Mouse (Mus musculus) heart, embryonic 14.5 days (tissue): ENCODE data around the gene Msh5. TPM values are rescaled to one million over a fixed set of nuclear protein-coding genes. Genes with fewer than 3 reads are reported as not detected.

Experiments
- ATAC-seq: fragments of 200-750 bp; cut with Nextera tagmentation; 2 replicates; pipeline ENCODE4 v1.8.0; 2017; ENCODE audit warnings: low read depth, moderate TSS enrichment; ENCODE audit not compliant: insufficient number of reproducible peaks, insufficient read depth, low FRiP score
- H3K27ac ChIP-seq, 2 experiments: fragments of 200-500 bp in 1 of 2; fragments of 300-500 bp in 1 of 2; sonication (generic) in 1 of 2; replicated peaks in 1 of 2; 2 replicates each; pipeline ENCODE4 v1.5.1; 2012 to 2014; ENCODE audit warnings: low read depth in 2 of 2, low read length in 2 of 2, control low read depth in 1 of 2, mild to moderate bottlenecking in 1 of 2, mixed read lengths in 1 of 2; ENCODE audit not compliant: control insufficient read depth in 1 of 2, insufficient read depth in 1 of 2
- H3K27me3 ChIP-seq: fragments of 300-500 bp; sonication (generic); 2 replicates; pipeline ENCODE4 v1.6.1; 2014; ENCODE audit warnings: mild to moderate bottlenecking, low read length, control low read depth; ENCODE audit not compliant: control insufficient read depth, insufficient read depth
- H3K36me3 ChIP-seq: fragments of 300-500 bp; sonication (generic); 2 replicates; pipeline ENCODE4 v1.6.1; 2014; ENCODE audit warnings: mild to moderate bottlenecking, control low read depth, low read length, mixed read lengths; ENCODE audit not compliant: control insufficient read depth, insufficient read depth
- H3K4me1 ChIP-seq, 2 experiments: fragments of 200-500 bp in 1 of 2; fragments of 300-500 bp in 1 of 2; sonication (generic) in 1 of 2; 2 replicates each; pipeline ENCODE4 v1.6.1; 2012 to 2014; ENCODE audit warnings: low read length in 2 of 2, control low read depth in 1 of 2, mixed read lengths in 1 of 2; ENCODE audit not compliant: control insufficient read depth in 2 of 2, insufficient read depth in 2 of 2
- H3K4me2 ChIP-seq: fragments of 300-500 bp; sonication (generic); 2 replicates; pipeline ENCODE4 v1.6.1; 2014; ENCODE audit warnings: mild to moderate bottlenecking, low read length
- H3K4me3 ChIP-seq, 2 experiments: fragments of 200-500 bp in 1 of 2; fragments of 300-500 bp in 1 of 2; sonication (generic) in 1 of 2; 2 replicates each; pipeline ENCODE4 v1.5.1; 2012 to 2014; ENCODE audit warnings: low read length in 2 of 2, mild to moderate bottlenecking in 2 of 2, control low read depth in 1 of 2, low read depth in 1 of 2, moderate library complexity in 1 of 2; ENCODE audit not compliant: control insufficient read depth in 1 of 2, insufficient read depth in 1 of 2
- H3K9ac ChIP-seq: fragments of 300-500 bp; sonication (generic); 2 replicates; pipeline ENCODE4 v1.6.1; 2014; ENCODE audit warnings: mild to moderate bottlenecking, low read length
- H3K9me3 ChIP-seq: fragments of 300-500 bp; sonication (generic); 2 replicates; pipeline ENCODE4 v1.6.1; 2016; ENCODE audit warnings: low read length, control low read depth; ENCODE audit not compliant: control insufficient read depth
- WGBS: fragments of 180-500 bp; shearing (Covaris S2); extraction: QIAGEN DNeasy Blood & Tissue Kit; methylation state at CpG from one replicate; pipeline ENCODE4 v1.1.7; 2014; 5-methylcytosine and 5-hydroxymethylcytosine counted together
- polyA plus RNA-seq: library from polyadenylated mRNA; unstranded; fragments of >200 nt; fragmentation: Nextera tagmentation; extraction: Ambion mirVana; gene quantifications from 2 replicates; pipeline ENCODE4 v1.2.1, GENCODE M21; 2014

Gene Msh5
- polyA plus RNA-seq, 1 experiment from 2014 or later: 2.6 TPM

DNA sequence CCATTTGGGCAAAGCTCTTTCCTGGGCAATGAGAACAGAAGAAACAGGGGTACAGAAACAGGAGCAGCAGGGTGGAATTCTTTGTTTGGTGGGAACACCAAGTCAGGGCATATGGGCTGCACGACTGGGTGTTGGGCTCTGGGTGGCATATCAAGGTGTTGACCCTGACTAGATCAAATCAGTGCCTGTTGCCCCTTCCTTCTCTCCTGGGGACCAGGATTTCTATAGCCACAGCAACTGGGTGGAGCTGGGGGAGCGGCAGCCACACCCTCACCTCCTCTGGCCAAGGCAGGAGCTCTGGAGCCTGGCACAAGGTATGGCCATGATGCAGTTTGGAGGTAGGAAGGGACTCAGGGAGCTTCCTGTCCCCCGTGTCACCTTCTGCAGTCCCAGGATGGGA, 28.4 kb downstream of the Msh5 start:
- ATAC-seq: no peak
- Histone ChIP-seq H3K9ac (no peak overlapping the region), H3K4me3 (no peak overlapping the region), H3K9me3 (no peaks in the 10 kb centered on the region), H3K36me3 (peaks cover 29% of the 10 kb centered on the region), H3K27ac (no peak overlapping the region), H3K4me2 (no peak overlapping the region), H3K4me1 (peaks cover 17 to 20% of the 10 kb centered on the region in 2 experiments), H3K27me3 (no peaks in the 10 kb centered on the region)
- WGBS: 85% methylated on average over 3 of the region's 3 CpGs

- Histone ChIP-seq H3K4me2 (no peak overlapping the region), H3K27ac (no peak overlapping the region), H3K27me3 (no peaks in the 10 kb centered on the region), H3K4me3 (no peak overlapping the region), H3K36me3 (peaks cover 34% of the 10 kb centered on the region), H3K9ac (no peak overlapping the region), H3K4me1 (peaks cover 17 to 20% of the 10 kb centered on the region in 2 experiments), H3K9me3 (no peaks in the 10 kb centered on the region)
- 65% methylated on average over 14 of the region's 14 CpGs for WGBS
- no peak for ATAC-seq
Measured at GRCm38 (mm10) chr17:35017706-35018030, 28.9 kb downstream of the Msh5 start.

- 0 out of 4 replicates have a peak overlapping the region, but pooled peaks of 1 of the 2 experiments have one; percentile 10 for H3K27ac ChIP-seq
- H3K27me3 ChIP-seq: no peaks in the 10 kb centered on the region
- H3K4me1 ChIP-seq: peaks cover 15 to 18% of the 10 kb centered on the region in 2 experiments
- H3K36me3 ChIP-seq: peaks cover 40% of the 10 kb centered on the region
- H3K4me2 ChIP-seq: no peak overlapping the region
- H3K4me3 ChIP-seq: no peak overlapping the region
- H3K9ac ChIP-seq: peak overlapping the region; percentile 53
- 75% methylated on average over 10 of the region's 10 CpGs for WGBS
- H3K9me3 ChIP-seq: no peaks in the 10 kb centered on the region
- no peak for ATAC-seq
Measured at GRCm38 (mm10) chr17:35016791-35017705, 29.5 kb downstream of the Msh5 start.

- Histone ChIP-seq H3K4me1 (peaks cover 10 to 12% of the 10 kb centered on the region in 2 experiments), H3K27ac (0 out of 4 replicates have a peak within 1 kb of the TSS, but pooled peaks of 1 of the 2 experiments have one; percentile 10), H3K9me3 (no peaks in the 10 kb centered on the region), H3K4me2 (no peak within 1 kb of the TSS; the same call in 1 of the 2 replicates), H3K27me3 (no peaks in the 10 kb centered on the region), H3K36me3 (peaks cover 47% of the 10 kb centered on the region), H3K4me3 (no peak within 1 kb of the TSS), H3K9ac (peak within 1 kb of the TSS; percentile 53)
- ATAC-seq: peak; percentile 54
- 23% methylated on average over 12 of the region's 12 CpGs for WGBS
Measured at GRCm38 (mm10) chr17:35016376-35016775, 30.2 kb downstream of the Msh5 start, which contains the start of gene Vwa7. TSS of gene Vwa7 (plus strand) at chr17:35016579.

- Histone ChIP-seq H3K4me2 (no peak overlapping the region), H3K27me3 (no peaks in the 10 kb centered on the region), H3K36me3 (peaks cover 58% of the 10 kb centered on the region), H3K9me3 (no peaks in the 10 kb centered on the region), H3K27ac (no peak overlapping the region), H3K9ac (no peak overlapping the region), H3K4me3 (no peak overlapping the region), H3K4me1 (peaks cover 8 to 10% of the 10 kb centered on the region in 2 experiments)
- 91% methylated on average over 16 of the region's 16 CpGs for WGBS
- no peak for ATAC-seq
Measured at GRCm38 (mm10) chr17:35015296-35015695, 31.2 kb downstream of the Msh5 start.

DNA sequence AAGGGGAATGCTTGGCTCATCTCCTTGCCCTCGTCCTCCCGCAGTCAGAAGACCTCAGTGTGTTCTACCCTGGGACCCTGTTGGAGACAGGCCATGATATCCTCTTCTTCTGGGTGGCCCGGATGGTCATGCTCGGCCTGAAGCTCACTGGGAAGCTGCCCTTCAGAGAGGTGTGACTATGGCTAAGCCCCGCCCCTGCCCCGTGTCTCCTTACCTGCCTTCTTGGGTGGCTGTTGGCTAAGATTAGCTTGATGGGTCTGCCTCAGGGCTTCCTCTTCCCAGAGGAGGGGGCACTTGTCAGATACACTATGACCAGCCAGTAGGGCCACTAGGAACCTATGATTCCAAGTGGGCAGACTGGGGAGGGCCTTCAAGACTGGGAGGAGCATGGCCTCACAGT, 33.3 kb downstream of the Msh5 start:
- H3K9ac ChIP-seq: no peak overlapping the region
- H3K4me1 ChIP-seq: peaks cover 8 to 10% of the 10 kb centered on the region in 2 experiments
- WGBS: 80% methylated on average over 6 of the region's 6 CpGs
- no peak for ATAC-seq
- H3K4me2 ChIP-seq: no peak overlapping the region
- no peak overlapping the region for H3K27ac ChIP-seq
- no peak overlapping the region for H3K4me3 ChIP-seq
- peaks cover 79% of the 10 kb centered on the region for H3K36me3 ChIP-seq
- H3K27me3 ChIP-seq: no peaks in the 10 kb centered on the region
- no peaks in the 10 kb centered on the region for H3K9me3 ChIP-seq

DNA sequence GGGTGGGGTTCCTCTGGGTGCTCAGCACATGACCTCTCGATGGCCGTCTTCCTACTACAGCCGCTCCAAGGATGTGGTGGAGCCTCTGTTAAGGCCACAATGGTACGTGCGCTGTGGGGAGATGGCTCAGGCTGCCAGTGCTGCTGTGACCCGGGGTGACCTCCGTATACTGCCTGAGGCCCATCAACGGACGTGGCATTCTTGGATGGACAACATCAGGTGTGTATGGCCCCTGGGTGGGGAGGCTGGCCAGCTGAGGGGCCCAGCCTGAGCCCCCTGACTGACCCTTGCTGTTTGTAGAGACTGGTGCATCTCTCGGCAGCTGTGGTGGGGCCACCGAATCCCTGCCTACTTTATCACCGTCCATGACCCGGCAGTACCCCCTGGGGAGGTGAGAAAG, 34.1 kb downstream of the Msh5 start:
- Histone ChIP-seq H3K4me2 (no peak overlapping the region), H3K36me3 (peaks cover 86% of the 10 kb centered on the region), H3K27ac (no peak overlapping the region), H3K9me3 (no peaks in the 10 kb centered on the region), H3K27me3 (no peaks in the 10 kb centered on the region), H3K9ac (no peak overlapping the region), H3K4me3 (no peak overlapping the region), H3K4me1 (peaks cover 8 to 10% of the 10 kb centered on the region in 2 experiments)
- ATAC-seq: no peak
- WGBS: 80% methylated on average over 13 of the region's 13 CpGs
